Mouse (Mus musculus) heart, postnatal 10 days (tissue): ENCODE results near the gene Tlr9. TPM values are rescaled to one million over a fixed set of nuclear protein-coding genes. Genes with fewer than 3 reads are reported as not detected.
A peak's percentile ranks its signal among the peaks of the same experiment; 100 is the strongest.

Experiments
- DNase-seq, 2 experiments: peaks; one replicate each; pipeline ENCODE4 v3.0.0; 2021
- intact Hi-C: fragments of 180-260 bp; cut with DNase I; formaldehyde crosslinking; loops from one replicate; pipeline ENCODE4 v1.15.1; 2025
- total RNA-seq, 2 experiments: library from RNA; stranded (reverse); gene quantifications; 2 replicates each; pipeline ENCODE4 v1.2.3; 2021

Gene Tlr9
- total RNA-seq, 2 experiments from 2014 or later: 0.72 to 0.79 TPM

DNA sequence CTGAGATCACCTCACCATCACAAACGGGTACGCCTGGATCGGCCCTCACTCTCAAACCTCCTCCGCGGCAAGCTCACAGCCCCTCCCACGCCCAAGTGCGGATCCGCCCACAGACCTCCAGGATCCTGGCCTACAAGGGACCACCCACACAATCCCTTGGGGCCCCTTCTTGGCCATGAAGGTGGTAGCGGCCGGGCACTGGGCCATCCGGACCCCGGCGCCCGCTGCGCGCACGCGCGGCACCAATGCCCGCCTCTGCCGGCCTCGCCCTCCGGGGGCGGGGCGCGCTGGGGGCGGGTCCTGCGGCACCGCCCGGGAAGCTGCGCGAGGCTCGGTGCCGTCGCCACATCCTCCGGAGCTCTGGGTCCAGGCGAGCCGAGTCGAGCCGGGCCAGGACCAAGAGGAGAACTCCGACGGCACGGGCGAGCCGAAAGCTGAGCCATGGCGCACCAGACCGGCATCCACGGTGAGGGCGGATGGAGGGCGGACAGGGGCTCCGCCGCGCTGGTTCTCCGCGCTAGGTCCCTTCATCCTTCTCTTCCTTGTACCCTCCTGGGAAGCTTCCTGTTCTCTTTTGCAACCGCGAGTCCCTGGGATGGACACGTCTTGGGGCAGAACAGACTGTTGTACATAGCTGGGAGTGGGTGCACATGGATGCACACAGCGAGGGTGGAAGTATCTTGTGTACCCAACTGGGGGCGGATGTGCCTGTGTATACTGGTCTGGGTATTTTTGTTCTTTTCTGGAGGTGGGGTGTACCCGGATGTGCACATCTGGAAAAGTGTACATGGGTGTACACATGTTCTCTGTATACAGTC lies 19.4 kb upstream of the Tlr9 start, which contains the start of gene Twf2:
TSS of gene Twf2 (plus strand) at position 290 of the 818 bp plus-strand sequence.
- intact Hi-C loops: no loop called here
- peak; percentile 94 to 95 for DNase-seq

DNA sequence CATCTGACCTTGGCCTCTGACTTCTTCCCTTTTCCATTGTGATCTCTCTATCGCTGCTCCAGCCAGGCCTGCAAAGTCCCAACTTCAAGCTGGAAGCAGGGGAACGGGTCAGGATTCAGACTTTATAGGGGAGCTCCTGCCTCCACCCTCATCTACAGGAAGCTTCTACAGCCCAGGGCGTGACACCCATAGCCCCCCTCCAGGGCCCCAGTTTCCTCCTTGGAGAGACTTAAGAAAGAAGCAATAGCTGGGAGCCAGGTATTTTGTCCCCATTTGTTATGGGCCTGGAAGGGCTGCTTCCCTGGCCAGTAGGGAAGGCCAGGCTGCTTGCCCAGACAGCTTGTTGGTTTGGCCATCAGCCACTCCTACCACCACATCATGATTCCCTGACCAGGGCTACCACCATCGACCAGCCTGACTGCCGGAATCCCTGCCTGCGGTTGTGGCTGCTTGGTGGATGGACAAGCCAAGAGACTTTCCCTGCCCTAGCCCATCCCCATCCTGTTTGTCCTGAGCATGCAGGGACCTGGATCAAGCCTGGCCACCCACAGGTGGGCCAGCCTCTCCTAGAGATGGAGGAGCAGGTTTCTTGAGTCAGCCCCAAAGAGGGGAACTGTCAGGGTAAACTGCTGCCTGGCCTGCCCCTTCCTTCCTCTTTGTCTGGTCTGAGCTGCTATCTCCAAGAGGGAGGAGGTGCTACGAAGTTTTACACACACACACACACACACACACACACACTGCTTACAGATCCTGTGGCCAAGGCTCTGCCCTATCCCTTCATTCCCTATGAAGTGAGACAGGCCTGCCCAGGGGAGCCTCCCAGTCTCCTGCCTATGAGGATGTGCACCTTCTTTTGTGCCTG lies 18.2 kb upstream of the Tlr9 start:
- intact Hi-C loops: no loop called here
- DNase-seq: peak in 1 of 2 experiments; percentile 46

DNA sequence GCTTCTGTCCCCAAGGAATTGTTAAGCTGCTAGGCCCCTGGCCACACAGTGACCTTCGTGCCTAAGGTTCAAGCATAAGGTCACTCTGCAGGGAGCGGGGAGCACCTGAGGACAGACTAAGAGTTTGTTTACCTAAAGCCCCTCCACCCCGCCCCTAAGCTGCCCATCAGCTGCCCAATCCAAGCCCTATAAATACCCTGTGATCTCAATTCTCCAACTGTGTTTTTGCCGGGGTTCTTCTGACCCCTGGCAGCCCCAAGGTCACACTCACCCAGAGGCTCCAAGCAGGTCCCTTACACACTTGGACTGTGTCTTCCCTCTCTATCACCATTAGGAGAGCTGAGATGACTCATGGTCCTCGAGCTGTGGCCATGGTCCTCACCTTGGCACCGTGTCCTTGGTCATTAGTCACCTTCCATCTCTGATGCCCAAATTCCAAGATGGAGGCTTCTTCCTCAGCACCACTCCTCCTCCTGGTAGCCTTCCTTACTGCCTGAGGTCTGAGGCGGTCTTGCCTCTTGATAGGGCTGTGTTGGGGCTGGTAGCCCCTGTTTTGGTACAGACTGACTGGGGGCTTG lies 16.6 kb upstream of the Tlr9 start:
- intact Hi-C loops: no loop called here
- no peak for DNase-seq

DNA sequence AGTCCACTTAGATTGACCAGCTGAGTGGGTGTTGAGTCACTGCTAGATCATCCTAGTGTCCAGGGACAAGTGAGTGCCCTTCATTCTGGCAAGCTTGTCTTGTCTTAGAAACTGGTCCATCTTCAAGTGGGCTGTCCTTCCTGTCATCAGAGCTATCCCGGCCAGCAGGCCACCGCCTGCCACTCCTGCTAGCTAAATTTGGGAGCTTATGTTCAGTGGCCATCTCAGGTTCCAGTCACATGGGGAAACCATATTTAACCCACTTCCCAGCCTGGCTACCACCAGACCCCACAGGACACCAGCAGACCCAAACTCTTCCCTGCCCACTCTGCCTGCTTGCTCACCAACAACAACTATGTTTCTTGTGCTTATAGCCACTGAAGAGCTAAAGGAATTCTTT lies 15.9 kb upstream of the Tlr9 start:
- peak; percentile 67 to 78 for DNase-seq
- intact Hi-C loops: no loop called here

DNA sequence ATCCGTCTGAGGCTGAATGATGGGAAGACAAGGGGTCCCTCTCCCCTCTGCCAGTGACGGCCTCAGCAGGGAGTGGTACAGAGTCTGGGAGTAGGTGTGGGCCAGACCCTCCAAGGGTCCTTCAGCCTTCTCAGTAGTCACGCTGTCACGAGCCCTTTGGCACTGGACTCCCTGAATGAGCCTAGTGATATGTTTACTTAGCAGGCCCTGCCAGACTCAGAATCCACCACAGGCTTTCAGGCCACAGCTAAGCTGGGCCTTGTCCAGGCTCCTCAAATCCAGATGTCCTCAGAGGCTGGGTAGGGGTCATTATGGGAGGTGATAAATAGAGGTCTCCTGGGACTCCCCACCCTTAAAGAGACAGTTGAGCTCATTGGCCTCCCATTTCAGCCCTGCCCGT lies 14.2 kb upstream of the Tlr9 start:
- peak; percentile 55 to 56 for DNase-seq

DNA sequence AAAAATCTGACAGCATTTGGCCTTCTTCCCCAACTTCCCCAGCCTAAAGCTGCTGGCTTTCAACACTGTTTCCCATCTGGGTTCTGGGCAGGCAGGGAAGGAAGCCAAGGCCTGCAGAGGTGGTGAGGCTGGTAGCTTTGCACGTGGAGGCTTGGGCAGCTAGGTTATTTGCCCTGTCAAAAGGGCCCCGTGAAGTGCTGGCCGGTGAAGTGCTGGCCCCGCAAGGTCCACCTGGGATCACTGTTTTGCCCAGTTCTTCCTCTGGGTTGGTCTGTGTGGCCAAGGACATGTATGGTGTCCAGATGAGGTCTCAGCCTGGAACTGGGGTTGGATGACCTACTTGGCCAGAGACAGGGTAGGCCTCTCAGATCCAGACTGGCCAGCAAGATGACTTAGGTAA lies 12.4 kb upstream of the Tlr9 start:
- DNase-seq: peak in 1 of 2 experiments; percentile 46
- intact Hi-C loops: loop anchor here (5.0 kb wide), 2 partner anchors 38 to 67 kb away; partner anchors contain the start of gene Wdr82

More for the DNA sequence above, 14.2 kb upstream of the Tlr9 start:
- intact Hi-C loops: no loop called here

DNA sequence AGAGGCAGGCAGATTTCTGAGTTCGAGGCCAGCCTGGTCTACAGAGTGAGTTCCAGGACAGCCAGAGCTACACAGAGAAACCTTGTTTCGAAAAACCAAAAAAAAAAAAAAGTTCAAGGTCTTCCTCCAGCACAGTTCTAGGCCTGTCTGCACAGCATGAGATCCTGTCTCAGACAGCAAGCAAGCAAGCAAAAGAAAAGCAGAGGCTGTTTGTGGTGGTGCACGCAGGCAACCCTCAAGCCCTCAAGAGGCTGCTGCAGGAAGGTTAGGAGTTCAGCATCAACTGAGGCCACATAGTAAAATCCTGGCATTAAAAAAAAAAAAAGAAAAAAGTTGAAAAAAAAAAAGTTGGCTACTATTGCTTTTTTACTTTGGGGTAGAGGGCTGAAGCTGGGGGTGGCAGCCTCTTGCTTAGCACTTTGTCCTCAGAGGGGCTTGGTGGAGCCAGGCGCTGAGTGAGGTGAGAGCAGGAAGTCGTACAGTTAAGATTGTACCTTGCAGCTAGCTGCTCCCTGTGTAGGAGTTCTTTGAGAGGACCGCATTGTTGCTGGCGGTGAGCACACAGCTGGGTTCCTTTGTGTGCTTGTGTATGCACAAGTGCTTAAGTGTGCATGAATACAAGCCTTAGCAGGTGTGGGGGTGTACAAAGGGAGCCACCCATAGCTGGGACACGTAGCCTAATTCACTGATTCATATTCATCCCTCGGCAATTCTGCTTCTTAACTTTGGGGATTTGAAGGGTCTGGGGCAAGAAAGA lies 11.4 kb upstream of the Tlr9 start:
- no peak for DNase-seq
- intact Hi-C loops: loop anchor here (5.0 kb wide), 2 partner anchors 39 to 66 kb away; partner anchors contain the start of gene Wdr82

DNA sequence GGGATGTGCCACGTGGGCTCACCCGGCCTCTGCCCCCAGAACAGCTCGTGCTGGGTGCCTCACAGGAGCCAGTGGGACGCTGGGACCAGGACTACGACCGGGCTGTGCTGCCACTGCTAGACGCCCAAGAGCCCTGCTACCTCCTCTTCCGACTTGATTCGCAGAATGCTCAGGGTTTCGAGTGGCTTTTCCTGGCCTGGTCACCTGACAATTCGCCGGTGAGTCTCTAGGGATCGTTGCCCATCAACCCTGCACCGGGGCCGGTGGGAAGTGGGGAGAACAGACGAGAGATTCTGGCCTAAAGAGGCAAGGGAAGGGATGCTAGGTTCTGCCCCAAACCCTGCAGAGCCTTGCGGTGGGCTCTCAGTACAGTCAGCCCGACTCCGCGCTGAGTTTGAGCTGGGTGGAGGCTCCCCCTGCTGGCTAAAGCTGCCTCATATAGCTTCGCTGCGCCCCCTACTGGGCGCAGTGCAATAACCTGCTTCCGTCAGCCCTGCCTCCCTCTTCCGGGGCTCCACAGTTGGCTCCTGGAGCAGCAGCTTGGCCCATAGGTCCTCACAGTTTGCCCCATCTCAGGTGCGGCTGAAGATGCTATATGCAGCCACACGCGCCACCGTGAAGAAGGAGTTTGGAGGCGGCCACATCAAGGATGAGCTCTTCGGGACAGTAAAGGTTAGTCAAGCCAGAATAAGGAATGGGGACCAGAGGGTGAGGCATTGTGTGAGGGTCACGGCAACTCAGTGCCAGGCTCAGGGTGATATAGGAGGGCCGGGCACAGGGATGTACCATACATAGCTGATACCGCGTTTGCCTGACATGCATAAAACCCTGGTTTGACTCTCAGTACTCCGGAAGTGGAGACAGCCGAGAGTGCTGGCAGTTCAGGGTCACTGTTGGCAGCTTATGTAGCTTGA lies 10.5 kb upstream of the Tlr9 start:
- intact Hi-C loops: loop anchor here (5.0 kb wide), 2 partner anchors 40 to 65 kb away; partner anchors contain the start of gene Wdr82
- peak; percentile 89 to 91 for DNase-seq

DNA sequence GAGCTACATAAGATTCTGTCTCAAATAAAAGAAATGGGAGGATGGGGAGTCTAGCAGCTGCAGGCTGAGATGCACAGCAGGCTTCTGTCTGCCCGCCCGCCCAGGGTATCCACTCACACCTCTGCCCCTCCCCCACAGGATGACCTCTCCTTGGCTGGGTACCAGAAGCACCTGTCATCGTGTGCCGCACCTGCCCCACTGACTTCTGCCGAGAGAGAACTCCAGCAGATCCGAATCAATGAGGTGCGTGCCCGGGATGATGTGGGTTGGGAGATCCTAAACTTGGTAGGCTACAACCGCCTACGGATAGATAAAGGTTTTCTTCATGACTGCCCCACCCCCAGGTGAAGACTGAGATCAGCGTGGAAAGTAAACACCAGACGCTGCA lies 9.8 kb upstream of the Tlr9 start:
- DNase-seq: no peak
- intact Hi-C loops: loop anchor here (5.0 kb wide), 2 partner anchors 40 to 65 kb away; partner anchors contain the start of gene Wdr82

DNA sequence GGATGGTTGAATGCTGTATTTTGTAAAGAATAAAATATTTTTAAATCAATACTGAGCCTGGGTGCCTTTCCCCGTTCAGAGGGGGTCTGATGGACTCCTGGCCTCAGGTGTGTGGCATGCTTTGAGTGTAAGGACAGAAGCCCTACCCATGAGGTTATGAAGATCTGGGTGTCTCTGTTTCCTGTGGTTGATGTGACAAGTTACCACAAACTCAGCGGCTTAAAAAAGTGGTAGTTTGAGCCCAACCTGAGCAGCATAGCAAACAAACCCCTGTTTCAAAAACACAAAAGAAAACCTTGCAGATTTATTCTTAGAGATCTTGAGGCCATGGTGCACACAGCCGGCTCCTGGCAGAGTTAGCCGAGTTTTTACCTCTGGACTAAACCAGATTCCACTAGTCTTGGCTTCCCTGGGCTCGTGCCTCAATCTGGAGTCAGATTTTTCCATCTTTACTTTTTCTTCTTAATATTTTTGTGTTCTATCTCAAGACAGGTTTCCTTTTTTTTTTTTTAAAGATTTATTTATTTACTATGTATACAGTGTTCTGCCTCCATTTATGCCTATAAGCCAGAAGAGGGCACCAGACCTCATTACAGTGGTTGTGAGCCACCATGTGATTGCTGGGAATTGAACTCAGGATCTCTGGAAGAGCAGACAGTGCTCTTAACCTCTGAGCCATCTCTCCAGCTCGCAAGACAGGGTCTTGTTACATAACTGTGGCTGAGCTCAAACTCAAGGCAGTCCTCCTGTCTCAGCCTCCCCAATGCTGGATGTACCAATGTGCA lies 6.9 kb upstream of the Tlr9 start:
- intact Hi-C loops: no loop called here
- no peak for DNase-seq

DNA sequence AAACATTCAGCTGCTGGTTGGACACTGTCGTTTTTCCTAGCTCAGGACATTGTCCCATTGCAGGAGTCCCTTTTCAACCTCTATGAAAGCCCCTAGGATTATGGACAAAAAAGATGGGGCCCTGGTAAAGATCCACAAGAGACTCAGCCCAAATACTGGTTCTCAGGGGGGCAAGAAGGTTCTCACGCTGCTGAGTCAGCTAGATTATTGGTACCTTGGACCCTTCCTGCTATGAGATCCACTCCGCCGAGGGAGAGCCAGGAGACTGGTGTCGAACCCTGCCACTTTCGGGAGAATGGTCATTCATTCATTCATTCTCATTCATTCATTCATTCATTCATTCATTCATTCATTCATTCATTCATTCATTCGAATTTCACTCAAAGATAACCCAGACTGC lies 5.4 kb upstream of the Tlr9 start:
- intact Hi-C loops: no loop called here
- no peak for DNase-seq

DNA sequence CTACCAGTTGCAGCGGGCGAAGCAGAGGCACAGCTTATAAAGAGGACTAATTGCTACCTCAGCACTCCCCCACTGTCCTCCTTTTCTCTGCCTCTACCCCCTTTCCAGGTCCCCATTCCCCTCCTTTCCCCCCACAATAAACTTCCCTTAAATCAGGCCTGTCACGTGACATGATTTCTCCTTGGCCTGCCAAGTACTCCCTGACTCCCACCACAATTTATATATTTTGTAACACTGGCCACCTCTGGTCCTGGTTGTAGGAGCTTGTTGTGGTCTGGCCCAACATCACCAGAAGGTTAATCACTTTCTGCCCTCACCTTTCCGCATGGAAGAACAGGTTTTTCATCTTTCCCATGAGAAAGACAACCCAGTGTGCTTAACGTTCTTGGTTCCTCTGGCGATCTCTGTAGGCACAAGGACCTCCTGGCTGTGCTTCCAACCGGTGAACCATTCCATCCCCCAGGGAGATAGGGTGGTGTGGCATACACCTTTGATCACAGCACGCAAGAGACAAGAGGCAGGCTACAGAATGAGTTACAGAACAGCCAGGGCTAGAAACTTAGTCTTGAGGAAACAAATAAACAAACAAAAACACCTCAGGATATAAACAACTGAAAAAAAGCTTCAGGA lies 1.4 kb upstream of the Tlr9 start:
- intact Hi-C loops: no loop called here

DNA sequence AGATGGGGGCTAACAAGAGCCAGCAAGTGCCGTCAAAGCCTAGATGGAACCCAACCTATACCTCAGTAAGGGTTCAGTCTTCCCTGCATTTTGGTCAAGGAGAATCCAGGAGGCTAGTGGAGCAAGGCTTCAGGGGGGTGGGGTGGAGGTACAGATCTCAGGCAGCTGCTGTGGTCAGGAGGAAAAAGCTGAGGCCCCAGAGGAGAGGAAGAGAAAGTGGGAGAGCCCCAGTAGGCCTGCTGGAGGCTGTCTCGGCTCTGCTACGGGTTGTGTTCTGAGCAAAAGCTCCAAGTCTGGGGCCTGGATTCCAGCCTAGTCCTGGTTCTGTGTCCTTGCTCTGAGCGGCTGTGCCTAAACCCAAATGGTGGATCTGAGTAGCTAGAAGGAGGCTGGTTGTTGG lies 596 bp downstream of the Tlr9 start:
- DNase-seq: no peak
- intact Hi-C loops: no loop called here

More for the DNA sequence above, 1.4 kb upstream of the Tlr9 start:
- DNase-seq: no peak

DNA sequence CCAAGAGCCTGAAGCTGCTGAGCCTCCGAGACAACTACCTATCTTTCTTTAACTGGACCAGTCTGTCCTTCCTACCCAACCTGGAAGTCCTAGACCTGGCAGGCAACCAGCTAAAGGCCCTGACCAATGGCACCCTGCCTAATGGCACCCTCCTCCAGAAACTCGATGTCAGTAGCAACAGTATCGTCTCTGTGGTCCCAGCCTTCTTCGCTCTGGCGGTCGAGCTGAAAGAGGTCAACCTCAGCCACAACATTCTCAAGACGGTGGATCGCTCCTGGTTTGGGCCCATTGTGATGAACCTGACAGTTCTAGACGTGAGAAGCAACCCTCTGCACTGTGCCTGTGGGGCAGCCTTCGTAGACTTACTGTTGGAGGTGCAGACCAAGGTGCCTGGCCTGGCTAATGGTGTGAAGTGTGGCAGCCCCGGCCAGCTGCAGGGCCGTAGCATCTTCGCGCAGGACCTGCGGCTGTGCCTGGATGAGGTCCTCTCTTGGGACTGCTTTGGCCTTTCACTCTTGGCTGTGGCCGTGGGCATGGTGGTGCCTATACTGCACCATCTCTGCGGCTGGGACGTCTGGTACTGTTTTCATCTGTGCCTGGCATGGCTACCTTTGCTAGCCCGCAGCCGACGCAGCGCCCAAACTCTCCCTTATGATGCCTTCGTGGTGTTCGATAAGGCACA lies 3.2 kb downstream of the Tlr9 start:
- DNase-seq: no peak

DNA sequence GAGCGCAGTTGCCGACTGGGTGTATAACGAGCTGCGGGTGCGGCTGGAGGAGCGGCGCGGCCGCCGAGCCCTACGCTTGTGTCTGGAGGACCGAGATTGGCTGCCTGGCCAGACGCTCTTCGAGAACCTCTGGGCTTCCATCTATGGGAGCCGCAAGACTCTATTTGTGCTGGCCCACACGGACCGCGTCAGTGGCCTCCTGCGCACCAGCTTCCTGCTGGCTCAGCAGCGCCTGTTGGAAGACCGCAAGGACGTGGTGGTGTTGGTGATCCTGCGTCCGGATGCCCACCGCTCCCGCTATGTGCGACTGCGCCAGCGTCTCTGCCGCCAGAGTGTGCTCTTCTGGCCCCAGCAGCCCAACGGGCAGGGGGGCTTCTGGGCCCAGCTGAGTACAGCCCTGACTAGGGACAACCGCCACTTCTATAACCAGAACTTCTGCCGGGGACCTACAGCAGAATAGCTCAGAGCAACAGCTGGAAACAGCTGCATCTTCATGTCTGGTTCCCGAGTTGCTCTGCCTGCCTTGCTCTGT lies 3.8 kb downstream of the Tlr9 start:
- DNase-seq: peak; percentile 65 to 68
- intact Hi-C loops: no loop called here

More for the DNA sequence above, 3.2 kb downstream of the Tlr9 start:
- intact Hi-C loops: no loop called here

DNA sequence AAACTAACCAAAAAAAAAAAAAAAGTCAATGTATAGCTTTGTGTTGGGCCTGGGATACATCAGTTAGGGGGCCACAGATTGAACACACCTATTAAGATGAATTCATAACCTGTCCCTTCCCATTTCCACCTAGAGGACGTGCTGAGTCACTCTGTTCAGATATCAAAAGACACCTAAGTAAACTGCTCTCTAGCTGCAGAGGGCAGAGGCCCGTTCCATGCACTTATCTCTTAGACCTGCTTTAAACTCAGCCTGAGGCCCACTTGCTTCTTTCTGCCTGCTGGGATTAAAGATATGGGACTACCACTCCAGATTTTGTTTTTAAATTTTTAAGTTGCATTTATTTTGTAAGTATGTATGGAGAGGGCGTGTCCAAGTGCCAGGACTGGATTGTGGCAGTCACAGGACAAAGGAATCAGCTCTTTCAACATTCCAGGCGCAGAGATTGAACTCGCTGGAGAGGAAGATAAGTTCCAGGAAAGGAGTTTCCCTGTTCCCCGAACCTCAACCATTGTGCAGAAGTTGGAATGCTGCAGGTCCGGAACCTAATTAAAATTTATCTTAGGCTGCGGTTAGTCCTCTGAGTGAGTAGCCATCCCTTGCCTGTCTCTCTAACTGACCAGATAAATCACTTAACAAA lies 5.5 kb downstream of the Tlr9 start:
- intact Hi-C loops: loop anchor here (1.0 kb wide), 1 partner anchor 44 kb away; no protein-coding TSS in a partner anchor

More for the DNA sequence above, 5.5 kb downstream of the Tlr9 start:
- no peak for DNase-seq
